Mouse (Mus musculus) heart, adult 2 months (tissue): ENCODE results near the gene Angptl7. TPM values are rescaled to one million over a fixed set of nuclear protein-coding genes. Genes with fewer than 3 reads are reported as not detected.

Source experiments
- DNase-seq, 2 experiments: peaks; one replicate each; pipeline ENCODE4 v3.0.0; 2021
- H3K27ac ChIP-seq: fragments of 200-600 bp; 2 replicates; pipeline ENCODE4 v1.8.1; 2022
- H3K27me3 ChIP-seq: fragments of 200-500 bp; 2 replicates; pipeline ENCODE4 v1.6.1; 2012; ENCODE audit warnings: mild to moderate bottlenecking, low read length, inconsistent platforms, mixed read lengths; ENCODE audit not compliant: control insufficient read depth, insufficient read depth
- H3K36me3 ChIP-seq: fragments of 200-500 bp; 2 replicates; pipeline ENCODE4 v1.6.1; 2012; ENCODE audit warnings: low read length, inconsistent platforms; ENCODE audit not compliant: control insufficient read depth, insufficient read depth
- H3K4me1 ChIP-seq: fragments of 200-500 bp; 2 replicates; pipeline ENCODE4 v1.6.1; 2011; ENCODE audit warnings: low read length; ENCODE audit not compliant: control insufficient read depth, insufficient read depth
- H3K4me3 ChIP-seq: fragments of 200-600 bp; 2 replicates; pipeline ENCODE4 v1.8.1; 2022
- H3K79me2 ChIP-seq: fragments of 200-500 bp; replicated peaks from 2 replicates; pipeline ENCODE4 v1.6.1; 2012; ENCODE audit warnings: mild to moderate bottlenecking, inconsistent platforms, low read length, moderate library complexity, mixed read lengths; ENCODE audit not compliant: control insufficient read depth, insufficient read depth
- H3K9ac ChIP-seq: fragments of 200-500 bp; 2 replicates; pipeline ENCODE4 v1.6.1; 2012; ENCODE audit warnings: low read depth, mild to moderate bottlenecking, control low read depth, inconsistent platforms, low read length, mixed read lengths
- CTCF ChIP-seq: fragments of 200-600 bp; IDR thresholded peaks from 2 replicates; pipeline ENCODE4 v1.8.1; 2022; ENCODE audit warnings: antibody characterized with exemption, mild to moderate bottlenecking, moderate library complexity
- EP300 ChIP-seq: fragments of 200-500 bp; IDR thresholded peaks from 2 replicates; pipeline ENCODE4 v1.6.1; 2011; ENCODE audit warnings: low read depth, low read length, control low read depth; ENCODE audit not compliant: insufficient read depth
- POLR2A ChIP-seq: fragments of 200-500 bp; IDR thresholded peaks from 2 replicates; pipeline ENCODE4 v1.6.1; 2011; ENCODE audit warnings: mild to moderate bottlenecking, low read depth, low read length, control low read depth; ENCODE audit not compliant: insufficient read depth
- WGBS: fragments of 180-500 bp; shearing (Covaris S2); methylation state at CpG from one replicate; pipeline ENCODE4 v1.1.7; 2018; 5-methylcytosine and 5-hydroxymethylcytosine counted together
- intact Hi-C: fragments of 180-260 bp; cut with DNase I; formaldehyde crosslinking; loops from one replicate; pipeline ENCODE4 v1.15.1; 2025
- polyA plus RNA-seq: library from polyadenylated mRNA; depleted of rRNA; stranded (reverse); fragments of >200 nt; gene quantifications from 2 replicates; pipeline ENCODE4 v1.2.3, GENCODE M21; 2012
- total RNA-seq, 2 experiments: library from RNA; stranded (reverse); gene quantifications; 2 replicates each; pipeline ENCODE4 v1.2.3; 2021

Angptl7 gene
- total and polyA plus RNA-seq, 3 experiments, result 2.5 to 3.7 (median 2.5) TPM

- intact Hi-C loops, result no loop called here
- DNase-seq, result no peak
- Histone ChIP-seq H3K4me3 (no peak overlapping the region), H3K79me2 (no peaks in the 10 kb centered on the region), H3K27me3 (no peaks in the 10 kb centered on the region), H3K27ac (no peak overlapping the region; the same call in 1 of the 2 replicates), H3K36me3 (peaks cover 2% of the 10 kb centered on the region), H3K9ac (no peak overlapping the region), H3K4me1 (peaks cover 3% of the 10 kb centered on the region)
- WGBS, result 62% methylated on average over 6 of the region's 6 CpGs
- no peak for TF ChIP-seq POLR2A
- no peak for TF ChIP-seq EP300
- TF ChIP-seq CTCF, result no peak
Measured at GRCm38 (mm10) chr4:148530778-148531177, 30.5 kb upstream of the Angptl7 start.

DNA sequence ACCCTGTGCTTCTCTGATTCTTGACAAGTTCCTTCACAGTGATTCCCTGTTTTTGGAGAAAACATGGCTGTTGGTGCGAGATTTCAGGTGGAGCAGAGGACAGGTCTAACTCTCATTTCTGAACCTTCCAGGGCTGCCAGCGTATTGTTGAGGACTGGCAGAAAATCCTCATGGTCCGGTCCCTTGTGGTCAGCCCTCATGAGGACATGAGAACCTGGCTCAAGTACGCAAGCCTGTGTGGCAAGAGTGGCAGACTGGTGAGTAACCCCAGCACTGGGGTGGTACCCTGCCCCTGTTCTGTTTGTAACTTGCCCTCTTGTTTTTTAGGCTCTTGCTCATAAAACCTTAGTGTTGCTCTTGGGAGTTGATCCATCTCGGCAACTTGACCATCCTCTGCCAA is 30.1 kb upstream of the Angptl7 start:
- no peaks in the 10 kb centered on the region for H3K27me3 ChIP-seq
- TF ChIP-seq POLR2A (no peak), CTCF (no peak), EP300 (no peak)
- peaks cover 2% of the 10 kb centered on the region for H3K36me3 ChIP-seq
- peaks cover 3% of the 10 kb centered on the region for H3K4me1 ChIP-seq
- H3K9ac ChIP-seq, result no peak overlapping the region
- WGBS, result 93% methylated on average over 5 of the region's 5 CpGs
- no peak for DNase-seq
- H3K4me3 ChIP-seq, result no peak overlapping the region
- intact Hi-C loops, result no loop called here
- H3K27ac ChIP-seq, result no peak overlapping the region
- no peaks in the 10 kb centered on the region for H3K79me2 ChIP-seq

GRCm38 (mm10) chr4:148527158-148527910 is 27.1 kb upstream of the Angptl7 start:
- Histone ChIP-seq H3K27me3 (no peaks in the 10 kb centered on the region), H3K79me2 (no peaks in the 10 kb centered on the region), H3K27ac (peak overlapping the region; percentile 45), H3K4me3 (no peak overlapping the region), H3K36me3 (peaks cover 2% of the 10 kb centered on the region), H3K9ac (no peak overlapping the region), H3K4me1 (peaks cover 3% of the 10 kb centered on the region)
- intact Hi-C loops, result no loop called here
- 51% methylated on average over 10 of the region's 10 CpGs for WGBS
- DNase-seq, result peak in 1 of 2 experiments; percentile 59
- TF ChIP-seq EP300 (no peak), CTCF (no peak), POLR2A (no peak)

- H3K36me3 ChIP-seq, result peaks cover 2% of the 10 kb centered on the region; the same call in 1 of the 2 replicates
- WGBS, result 60% methylated on average over 7 of the region's 7 CpGs
- H3K9ac ChIP-seq, result no peak overlapping the region
- H3K27ac ChIP-seq, result no peak overlapping the region
- H3K79me2 ChIP-seq, result no peaks in the 10 kb centered on the region
- intact Hi-C loops, result no loop called here
- peaks cover 3% of the 10 kb centered on the region for H3K4me1 ChIP-seq
- no peak for DNase-seq
- H3K4me3 ChIP-seq, result no peak overlapping the region
- no peak for TF ChIP-seq EP300
- no peak for TF ChIP-seq CTCF
- TF ChIP-seq POLR2A, result no peak
- H3K27me3 ChIP-seq, result no peaks in the 10 kb centered on the region
Measured at GRCm38 (mm10) chr4:148523538-148523937, 23.3 kb upstream of the Angptl7 start.

GRCm38 (mm10) chr4:148518235-148518795 is 18.1 kb upstream of the Angptl7 start:
- TF ChIP-seq POLR2A (no peak), CTCF (no peak), EP300 (no peak)
- H3K27ac ChIP-seq, result no peak overlapping the region
- H3K4me1 ChIP-seq, result no peaks in the 10 kb centered on the region
- no peak overlapping the region for H3K4me3 ChIP-seq
- DNase-seq, result no peak
- no peaks in the 10 kb centered on the region; the same call in 1 of the 2 replicates for H3K36me3 ChIP-seq
- intact Hi-C loops, result no loop called here
- H3K79me2 ChIP-seq, result no peaks in the 10 kb centered on the region
- WGBS, result 70% methylated on average over 5 of the region's 5 CpGs
- H3K27me3 ChIP-seq, result no peaks in the 10 kb centered on the region
- H3K9ac ChIP-seq, result no peak overlapping the region

- intact Hi-C loops, result no loop called here
- Histone ChIP-seq H3K79me2 (no peaks in the 10 kb centered on the region), H3K27ac (no peak overlapping the region), H3K9ac (no peak overlapping the region), H3K27me3 (no peaks in the 10 kb centered on the region), H3K36me3 (no peaks in the 10 kb centered on the region; the same call in 1 of the 2 replicates), H3K4me3 (no peak overlapping the region), H3K4me1 (no peaks in the 10 kb centered on the region)
- 30% methylated on average over 4 of the region's 4 CpGs for WGBS
- DNase-seq, result no peak
- TF ChIP-seq EP300 (no peak), CTCF (no peak)
Measured at GRCm38 (mm10) chr4:148517809-148518208, 17.5 kb upstream of the Angptl7 start.
